Mouse (Mus musculus) cerebellum, adult 11-12 months (tissue): ENCODE measurements around the gene Acad12.
"Not testable (repeated sequence)": the region's sequence is repeated elsewhere in the genome, so short reads cannot be mapped to it uniquely, and the experiment has no call there.

Source experiments
- DNase-seq: peaks from one replicate; pipeline ENCODE4 v3.0.0; 2022

Gene Acad12

GRCm38 (mm10) chr5:121618592-121619513 lies at the start of gene Acad12:
Acad12 (minus strand) TSS chr5:121618938.
- peak; percentile 88 for DNase-seq

- DNase-seq: no peak
These were observed 49.7 kb upstream of the Acad12 start for GRCm38 (mm10) chr5:121668411-121668810.

GRCm38 (mm10) chr5:121667067-121667466 lies 48.3 kb upstream of the Acad12 start:
- DNase-seq: no peak

GRCm38 (mm10) chr5:121664971-121665370 lies 46.2 kb upstream of the Acad12 start:
- no peak for DNase-seq

GRCm38 (mm10) chr5:121664078-121664477 lies 45.3 kb upstream of the Acad12 start:
- DNase-seq: peak; percentile 34

GRCm38 (mm10) chr5:121663456-121663855 lies 44.7 kb upstream of the Acad12 start:
- no peak for DNase-seq

- DNase-seq: no peak
These were observed 42.8 kb upstream of the Acad12 start for GRCm38 (mm10) chr5:121661494-121661893.

- no peak for DNase-seq
These were observed 42.1 kb upstream of the Acad12 start for GRCm38 (mm10) chr5:121660897-121661254.

GRCm38 (mm10) chr5:121660059-121660896 lies 41.5 kb upstream of the Acad12 start, which contains the start of the genes Acad10 and Brap:
Acad10 (minus strand) TSS chr5:121660514.
Brap (plus strand) TSS chr5:121660563.
- peak; percentile 97 for DNase-seq

- not testable (repeated sequence) for DNase-seq
These were observed 38.9 kb upstream of the Acad12 start for GRCm38 (mm10) chr5:121657656-121658055.

- DNase-seq: not testable (repeated sequence)
These were observed 38.1 kb upstream of the Acad12 start for GRCm38 (mm10) chr5:121656866-121657265.

GRCm38 (mm10) chr5:121654526-121654925 lies 35.8 kb upstream of the Acad12 start:
- DNase-seq: no peak

GRCm38 (mm10) chr5:121649134-121649533 lies 30.4 kb upstream of the Acad12 start:
- no peak for DNase-seq

- no peak for DNase-seq
These were observed 20.9 kb upstream of the Acad12 start for GRCm38 (mm10) chr5:121639601-121640000.

- no peak for DNase-seq
These were observed 18.6 kb upstream of the Acad12 start for GRCm38 (mm10) chr5:121637296-121637695.

GRCm38 (mm10) chr5:121634668-121635067 lies 15.9 kb upstream of the Acad12 start:
- DNase-seq: no peak

- DNase-seq: no peak
These were observed 14.1 kb upstream of the Acad12 start for GRCm38 (mm10) chr5:121632804-121633203.

- not testable (repeated sequence) for DNase-seq
These were observed 12.4 kb upstream of the Acad12 start for GRCm38 (mm10) chr5:121631106-121631647.

GRCm38 (mm10) chr5:121627871-121628270 lies 9.1 kb upstream of the Acad12 start:
- peak; percentile 53 for DNase-seq

- no peak for DNase-seq
These were observed 4.5 kb upstream of the Acad12 start for GRCm38 (mm10) chr5:121623241-121623640.

- no peak for DNase-seq
These were observed 2.4 kb upstream of the Acad12 start for GRCm38 (mm10) chr5:121621102-121621501.

GRCm38 (mm10) chr5:121614921-121615320 lies 3.8 kb downstream of the Acad12 start:
- not testable (repeated sequence) for DNase-seq

- DNase-seq: no peak
These were observed 6.7 kb downstream of the Acad12 start for GRCm38 (mm10) chr5:121612036-121612435.
